Mouse (Mus musculus) intestine, embryonic 15.5 days (tissue): ENCODE results near the gene Zfyve27. TPM values are rescaled to one million over a fixed set of nuclear protein-coding genes. Genes with fewer than 3 reads are reported as not detected.

Source experiments
- ATAC-seq: fragments of 200-750 bp; cut with Nextera tagmentation; 2 replicates; pipeline ENCODE4 v1.8.0; 2017; ENCODE audit warnings: moderate TSS enrichment, moderate library complexity
- H3K27ac ChIP-seq: fragments of 300-500 bp; sonication (generic); 2 replicates; pipeline ENCODE4 v1.5.1; 2015; ENCODE audit warnings: mild to moderate bottlenecking, inconsistent platforms
- H3K27me3 ChIP-seq: fragments of 300-500 bp; sonication (generic); replicated peaks from 2 replicates; pipeline ENCODE4 v1.6.1; 2015; ENCODE audit warnings: inconsistent platforms
- H3K36me3 ChIP-seq: fragments of 300-500 bp; sonication (generic); 2 replicates; pipeline ENCODE4 v1.6.1; 2015; ENCODE audit warnings: inconsistent platforms
- H3K4me1 ChIP-seq: fragments of 300-500 bp; sonication (generic); replicated peaks from 2 replicates; pipeline ENCODE4 v1.6.1; 2015; ENCODE audit warnings: inconsistent platforms
- H3K4me2 ChIP-seq: fragments of 300-500 bp; sonication (generic); replicated peaks from 2 replicates; pipeline ENCODE4 v1.6.1; 2015; ENCODE audit warnings: mild to moderate bottlenecking, inconsistent platforms
- H3K4me3 ChIP-seq: fragments of 300-500 bp; sonication (generic); replicated peaks from 2 replicates; pipeline ENCODE4 v1.5.1; 2015; ENCODE audit warnings: inconsistent platforms
- H3K9ac ChIP-seq: fragments of 300-500 bp; sonication (generic); 2 replicates; pipeline ENCODE4 v1.6.1; 2015; ENCODE audit warnings: inconsistent platforms
- H3K9me3 ChIP-seq: fragments of 300-500 bp; sonication (generic); 2 replicates; pipeline ENCODE4 v1.6.1; 2016; ENCODE audit warnings: inconsistent platforms
- WGBS: fragments of 180-500 bp; shearing (Covaris S2); methylation state at CpG from one replicate; pipeline ENCODE4 v1.1.7; 2015; 5-methylcytosine and 5-hydroxymethylcytosine counted together
- polyA plus RNA-seq: library from polyadenylated mRNA; unstranded; fragments of >200 nt; fragmentation: Nextera tagmentation; extraction: Ambion mirVana; gene quantifications from 2 replicates; pipeline ENCODE4 v1.2.1, GENCODE M21; 2015

The Zfyve27 gene
- polyA plus RNA-seq, 1 experiment from 2014 or later = 20.6 TPM

- ATAC-seq = no peak
These were observed 53.1 kb downstream of the Zfyve27 start for GRCm38 (mm10) chr19:42216699-42217373.

DNA sequence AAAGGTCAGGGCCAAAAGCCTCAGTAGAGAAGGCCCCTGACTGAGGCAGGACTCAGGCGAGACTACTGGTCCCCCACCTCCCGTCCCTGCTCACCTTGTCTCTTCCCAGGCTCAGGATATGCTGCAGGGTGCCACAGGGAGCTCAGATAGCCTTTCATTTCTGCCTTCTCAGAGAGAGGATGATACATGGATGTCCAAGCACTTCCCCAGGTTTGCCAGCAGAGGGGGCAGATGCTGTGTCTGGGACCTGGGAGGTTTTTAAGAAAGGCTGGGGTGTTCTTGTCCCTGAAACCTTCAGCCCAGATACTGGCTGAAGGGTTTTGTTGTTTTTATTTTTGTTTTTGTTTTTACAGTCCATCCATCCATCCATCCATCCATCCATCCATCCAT, 53.6 kb downstream of the Zfyve27 start:
- 7% methylated on average over 2 of the region's 2 CpGs for WGBS
- no peak overlapping the region for H3K9ac ChIP-seq
- H3K9me3 ChIP-seq = no peaks in the 10 kb centered on the region
- H3K4me1 ChIP-seq = peaks cover 10% of the 10 kb centered on the region
- no peak overlapping the region for H3K4me3 ChIP-seq
- no peak for ATAC-seq
- H3K4me2 ChIP-seq = no peak overlapping the region
- no peak overlapping the region for H3K27ac ChIP-seq
- no peaks in the 10 kb centered on the region for H3K36me3 ChIP-seq
- no peaks in the 10 kb centered on the region for H3K27me3 ChIP-seq

More at GRCm38 (mm10) chr19:42216699-42217373, 53.1 kb downstream of the Zfyve27 start:
- H3K4me1 ChIP-seq = peaks cover 10% of the 10 kb centered on the region
- no peak overlapping the region for H3K4me2 ChIP-seq
- H3K36me3 ChIP-seq = no peaks in the 10 kb centered on the region
- H3K27ac ChIP-seq = no peak overlapping the region
- H3K27me3 ChIP-seq = no peaks in the 10 kb centered on the region
- H3K9ac ChIP-seq = no peak overlapping the region
- H3K4me3 ChIP-seq = no peak overlapping the region
- WGBS = 70% methylated on average over 7 of the region's 7 CpGs
- no peaks in the 10 kb centered on the region for H3K9me3 ChIP-seq

DNA sequence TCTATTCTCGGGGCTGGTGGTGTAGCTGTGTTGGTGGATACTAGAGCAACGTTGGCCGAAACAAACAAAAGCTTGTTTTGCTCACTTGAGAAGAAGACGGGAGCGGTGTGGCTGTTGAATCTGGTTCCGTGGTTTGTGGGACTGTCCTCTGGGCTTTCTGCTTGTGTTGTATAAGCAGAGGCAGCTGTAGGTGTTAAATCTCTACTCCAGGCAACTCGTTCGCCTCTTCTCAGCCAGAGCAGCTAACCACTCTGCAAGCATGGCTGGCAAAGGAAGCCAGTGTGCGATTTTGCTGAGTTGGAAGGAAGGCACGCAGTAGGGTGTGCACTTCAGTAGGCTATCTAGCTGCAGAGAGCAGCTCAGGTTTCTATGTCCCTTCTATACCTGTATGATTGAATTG, 62.7 kb downstream of the Zfyve27 start:
- no peak overlapping the region for H3K4me2 ChIP-seq
- WGBS = 79% methylated on average over 10 of the region's 10 CpGs
- H3K27ac ChIP-seq = no peak overlapping the region
- no peaks in the 10 kb centered on the region for H3K9me3 ChIP-seq
- ATAC-seq = no peak
- H3K27me3 ChIP-seq = no peaks in the 10 kb centered on the region
- no peak overlapping the region for H3K9ac ChIP-seq
- H3K4me1 ChIP-seq = peaks cover 3% of the 10 kb centered on the region; the same call in 1 of the 2 replicates
- H3K36me3 ChIP-seq = no peaks in the 10 kb centered on the region
- H3K4me3 ChIP-seq = no peak overlapping the region

DNA sequence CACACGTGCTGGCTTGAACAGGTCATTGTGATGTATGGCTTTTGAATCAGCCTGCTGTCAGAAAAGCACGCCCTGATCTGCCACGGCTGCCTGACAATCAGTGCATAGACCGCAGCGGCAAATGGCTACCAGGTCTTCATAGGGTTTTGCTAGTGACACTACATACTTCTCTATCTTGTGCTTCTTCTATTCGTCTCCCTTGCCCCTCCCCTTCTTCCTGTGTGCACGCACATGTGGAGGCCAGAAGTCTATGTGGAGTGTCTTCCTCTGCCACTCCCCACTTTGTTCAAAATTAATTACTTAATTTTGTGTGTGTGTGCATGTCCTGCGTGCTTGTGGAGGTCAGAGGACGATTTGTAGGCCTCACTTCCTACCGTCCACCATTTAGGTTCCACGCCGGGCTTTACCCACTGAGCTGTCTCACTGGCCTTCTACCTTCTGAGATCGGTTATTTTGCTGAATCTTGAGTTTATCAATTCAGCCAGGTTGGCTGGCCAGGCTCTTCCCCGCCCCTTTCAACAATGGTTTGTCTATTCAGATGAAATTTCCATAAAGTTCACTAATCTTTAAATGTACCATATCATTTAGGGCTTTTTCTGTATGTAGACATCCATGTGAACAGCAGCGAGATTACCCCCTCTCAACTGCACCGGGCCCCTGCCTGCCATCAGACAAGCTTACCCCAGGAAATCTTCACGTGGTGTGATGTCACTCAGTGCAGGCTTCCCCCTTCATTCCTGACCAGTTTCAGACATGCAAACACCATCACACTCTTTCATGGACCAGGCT, 65.9 kb downstream of the Zfyve27 start:
- Histone ChIP-seq H3K4me2 (no peak overlapping the region), H3K9me3 (no peaks in the 10 kb centered on the region), H3K27ac (no peak overlapping the region), H3K27me3 (no peaks in the 10 kb centered on the region), H3K4me3 (no peak overlapping the region), H3K4me1 (peaks cover 3% of the 10 kb centered on the region; the same call in 1 of the 2 replicates), H3K36me3 (no peaks in the 10 kb centered on the region), H3K9ac (no peak overlapping the region)
- ATAC-seq = no peak
- 77% methylated on average over 17 of the region's 17 CpGs for WGBS

GRCm38 (mm10) chr19:42230288-42230568, 66.5 kb downstream of the Zfyve27 start:
- Histone ChIP-seq H3K4me3 (no peak overlapping the region), H3K27ac (no peak overlapping the region), H3K9ac (no peak overlapping the region), H3K4me1 (peaks cover 3% of the 10 kb centered on the region; the same call in 1 of the 2 replicates), H3K36me3 (no peaks in the 10 kb centered on the region), H3K27me3 (no peaks in the 10 kb centered on the region), H3K9me3 (no peaks in the 10 kb centered on the region), H3K4me2 (no peak overlapping the region)
- no peak for ATAC-seq
- 67% methylated on average over 5 of the region's 5 CpGs for WGBS

GRCm38 (mm10) chr19:42230986-42231385, 67.2 kb downstream of the Zfyve27 start:
- Histone ChIP-seq H3K4me2 (no peak overlapping the region), H3K9me3 (no peaks in the 10 kb centered on the region), H3K4me1 (peaks cover 3% of the 10 kb centered on the region; the same call in 1 of the 2 replicates), H3K4me3 (no peak overlapping the region), H3K36me3 (no peaks in the 10 kb centered on the region), H3K27me3 (no peaks in the 10 kb centered on the region), H3K9ac (no peak overlapping the region), H3K27ac (no peak overlapping the region)
- ATAC-seq = no peak
- WGBS = 79% methylated on average over 13 of the region's 13 CpGs

DNA sequence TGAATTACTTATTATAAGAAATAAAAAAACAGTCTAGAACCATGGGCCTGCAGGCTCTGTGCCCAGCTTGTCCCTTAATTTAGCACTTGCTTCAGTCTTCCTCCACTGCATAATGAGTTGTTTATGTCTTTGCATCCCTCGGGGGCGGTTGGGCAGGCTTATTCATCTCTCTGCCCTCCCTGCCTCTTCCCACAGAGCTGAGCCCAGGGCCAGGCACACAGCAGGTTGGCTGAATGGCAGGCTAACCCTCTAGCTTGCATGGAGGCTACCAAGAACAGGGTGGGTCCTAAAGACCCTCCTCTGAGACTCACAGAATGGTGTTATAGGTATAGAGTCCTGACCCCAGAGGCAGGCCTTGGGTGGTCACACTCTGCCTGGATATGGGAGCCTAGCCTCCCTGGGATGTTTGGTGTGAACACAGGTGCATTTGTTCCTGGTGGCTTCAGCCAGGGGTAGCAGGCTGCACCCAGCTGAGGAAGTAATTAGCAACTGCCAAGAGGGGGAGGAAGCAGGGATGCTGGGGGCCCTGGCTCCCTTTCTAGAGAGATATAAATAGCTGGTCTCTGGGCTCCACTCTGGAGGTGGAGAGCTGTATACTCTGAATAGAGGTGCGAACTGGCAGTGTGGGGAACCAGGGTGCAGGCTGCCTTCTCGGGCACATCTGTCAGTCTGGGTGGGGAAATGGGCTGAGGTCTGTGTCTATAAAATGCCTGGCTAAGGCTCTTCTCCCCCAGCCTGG, 74.0 kb downstream of the Zfyve27 start:
- no peak overlapping the region for H3K27ac ChIP-seq
- no peak overlapping the region for H3K4me3 ChIP-seq
- no peaks in the 10 kb centered on the region for H3K27me3 ChIP-seq
- ATAC-seq = no peak
- H3K4me2 ChIP-seq = no peak overlapping the region
- WGBS = 31% methylated on average over 4 of the region's 4 CpGs
- no peaks in the 10 kb centered on the region for H3K9me3 ChIP-seq
- H3K9ac ChIP-seq = no peak overlapping the region
- no peaks in the 10 kb centered on the region for H3K36me3 ChIP-seq
- H3K4me1 ChIP-seq = no peaks in the 10 kb centered on the region

GRCm38 (mm10) chr19:42238341-42238715, 74.6 kb downstream of the Zfyve27 start:
- H3K4me1 ChIP-seq = no peaks in the 10 kb centered on the region
- H3K9me3 ChIP-seq = no peaks in the 10 kb centered on the region
- H3K27me3 ChIP-seq = no peaks in the 10 kb centered on the region
- no peak overlapping the region for H3K4me2 ChIP-seq
- H3K4me3 ChIP-seq = no peak overlapping the region
- no peak for ATAC-seq
- H3K27ac ChIP-seq = no peak overlapping the region
- H3K9ac ChIP-seq = no peak overlapping the region
- H3K36me3 ChIP-seq = no peaks in the 10 kb centered on the region
- WGBS = 64% methylated on average over 7 of the region's 7 CpGs

DNA sequence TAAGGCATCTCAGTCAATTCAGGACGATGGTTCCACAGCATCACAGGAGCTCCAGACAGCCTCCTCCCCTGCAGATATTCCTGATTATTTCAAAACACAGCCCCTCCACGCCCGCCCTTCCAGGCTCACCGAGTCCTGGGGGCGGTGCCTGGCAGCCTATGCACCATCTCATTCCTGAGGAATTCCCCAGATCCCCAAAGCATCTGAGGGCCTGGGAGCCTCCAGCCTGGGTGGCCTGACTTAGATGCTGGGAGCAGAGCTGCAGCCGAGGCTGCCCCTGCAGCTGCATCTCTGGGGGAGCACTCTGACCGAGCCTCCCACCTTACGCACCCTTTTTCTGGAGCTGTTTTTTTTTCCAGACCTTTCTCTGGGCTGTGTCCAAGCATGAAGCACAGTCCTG, 77.1 kb downstream of the Zfyve27 start:
- H3K4me1 ChIP-seq = no peaks in the 10 kb centered on the region
- no peaks in the 10 kb centered on the region for H3K9me3 ChIP-seq
- H3K27me3 ChIP-seq = no peaks in the 10 kb centered on the region
- ATAC-seq = no peak
- H3K4me3 ChIP-seq = no peak overlapping the region
- no peak overlapping the region for H3K9ac ChIP-seq
- no peak overlapping the region for H3K27ac ChIP-seq
- 48% methylated on average over 8 of the region's 8 CpGs for WGBS
- H3K4me2 ChIP-seq = no peak overlapping the region
- H3K36me3 ChIP-seq = no peaks in the 10 kb centered on the region

DNA sequence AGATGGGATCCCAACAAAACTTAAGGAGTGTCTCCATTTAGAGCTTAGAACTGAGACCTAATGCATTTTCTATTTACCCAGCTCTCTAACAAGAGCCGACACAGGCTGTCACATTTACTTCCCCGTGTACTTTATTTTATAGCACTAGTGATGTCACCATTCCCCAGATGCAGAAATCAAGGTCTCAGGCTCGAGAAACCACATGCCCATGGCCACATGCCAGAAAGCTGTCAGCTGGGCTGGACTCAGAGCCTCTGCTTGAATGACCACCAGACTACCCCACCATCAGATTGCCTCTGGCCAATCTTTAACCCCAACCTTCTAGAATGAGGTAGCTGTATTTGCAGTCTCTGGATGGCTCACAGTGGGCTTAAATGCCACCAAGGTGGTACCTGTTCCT, 79.7 kb downstream of the Zfyve27 start:
- no peak overlapping the region for H3K27ac ChIP-seq
- no peaks in the 10 kb centered on the region for H3K9me3 ChIP-seq
- H3K4me2 ChIP-seq = no peak overlapping the region
- no peak overlapping the region for H3K4me3 ChIP-seq
- H3K4me1 ChIP-seq = no peaks in the 10 kb centered on the region
- 27% methylated on average over 3 of the region's 3 CpGs for WGBS
- H3K9ac ChIP-seq = no peak overlapping the region
- H3K27me3 ChIP-seq = no peaks in the 10 kb centered on the region
- no peak for ATAC-seq
- H3K36me3 ChIP-seq = no peaks in the 10 kb centered on the region
